Mouse (Mus musculus): ENCODE data around the gene Lysmd4. TPM values are rescaled to one million over a fixed set of nuclear protein-coding genes. Genes with fewer than 3 reads are reported as not detected.
A peak's percentile ranks its signal among the peaks of the same experiment; 100 is the strongest.

Lysmd4 gene
- 33.4 and 37.8 TPM in 2 replicates for polyA plus RNA-seq (2015; fragmentation: Nextera tagmentation; extraction: Ambion mirVana)

GRCm38 (mm10) chr7:67222220-67222862 lies at the start of gene Lysmd4:
Lysmd4 (plus strand) TSS chr7:67222544.
- WGBS = 3% methylated on average over 31 of the region's 31 CpGs
- Histone ChIP-seq H3K27ac (ENCODE audit: low read length) (peak within 1 kb of the TSS; percentile 71), H3K36me3 (ENCODE audit: control insufficient read depth, insufficient read depth, low read length) (0 out of 2 replicates have a peak, but pooled peaks cover 6% of the 10 kb centered on the region)

DNA sequence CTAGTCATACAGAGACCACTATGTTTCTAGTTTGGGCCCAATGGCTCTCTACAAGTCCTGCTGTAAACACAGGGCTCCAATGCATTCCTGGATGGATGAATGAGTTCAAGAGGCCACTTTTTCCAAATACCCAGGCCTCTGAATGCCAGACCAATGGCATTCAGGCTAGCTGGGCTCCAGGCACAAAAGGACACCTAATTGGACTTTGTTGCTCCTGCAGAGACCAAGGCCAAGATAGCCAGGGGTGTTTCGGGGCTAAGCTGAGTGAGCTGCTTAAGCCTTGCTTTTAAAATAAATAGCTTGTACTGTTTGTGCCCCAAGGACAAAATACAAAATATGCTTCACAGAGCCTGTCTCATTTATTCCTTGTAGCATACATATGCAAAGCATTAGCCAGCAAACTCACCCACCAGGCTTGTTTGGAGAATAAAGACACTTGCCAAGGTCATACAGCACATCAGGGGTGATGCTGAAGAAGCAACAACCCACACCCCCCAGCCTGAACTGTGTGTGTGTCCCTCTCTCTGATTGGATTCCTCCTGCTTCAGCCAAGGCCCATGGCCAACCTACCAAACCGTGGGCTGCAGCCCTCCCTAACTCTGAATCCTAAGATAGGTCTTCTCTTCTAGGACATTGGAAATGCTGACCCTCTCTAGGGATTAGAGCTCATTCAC lies 48.7 kb upstream of the Lysmd4 start:
- H3K4me2 ChIP-seq (ENCODE audit: low read length) = no peak overlapping the region
- WGBS = 53% methylated on average over 2 of the region's 2 CpGs
- H3K4me1 ChIP-seq (ENCODE audit: control insufficient read depth, insufficient read depth, low read length) = peaks cover 3% of the 10 kb centered on the region; the same call in 1 of the 2 replicates
- H3K27ac ChIP-seq (ENCODE audit: low read length) = no peak overlapping the region
- no peak overlapping the region for H3K4me3 ChIP-seq (ENCODE audit: low read depth, low read length)
- H3K36me3 ChIP-seq (ENCODE audit: control insufficient read depth, insufficient read depth, low read length) = no peaks in the 10 kb centered on the region
- no peak overlapping the region for H3K9ac ChIP-seq (ENCODE audit: low read depth, low read length)
- H3K27me3 ChIP-seq (ENCODE audit: control insufficient read depth, insufficient read depth, low read depth, low read length) = no peaks in the 10 kb centered on the region
- H3K9me3 ChIP-seq (replicated peaks; ENCODE audit: control insufficient read depth, low read length, poor library complexity, severe bottlenecking) = no peaks in the 10 kb centered on the region
- ATAC-seq = no peak

More at GRCm38 (mm10) chr7:67222220-67222862, at the start of gene Lysmd4:
- H3K9ac ChIP-seq (ENCODE audit: low read depth, low read length) = peak within 1 kb of the TSS; percentile 75
- no peaks in the 10 kb centered on the region for H3K9me3 ChIP-seq (replicated peaks; ENCODE audit: control insufficient read depth, low read length, poor library complexity, severe bottlenecking)
- H3K4me2 ChIP-seq (ENCODE audit: low read length) = peak within 1 kb of the TSS; percentile 89
- peak within 1 kb of the TSS; percentile 51 for H3K4me3 ChIP-seq (ENCODE audit: low read depth, low read length)
- ATAC-seq = peak; percentile 97
- peaks cover 12% of the 10 kb centered on the region for H3K4me1 ChIP-seq (ENCODE audit: control insufficient read depth, insufficient read depth, low read length)
- no peaks in the 10 kb centered on the region for H3K27me3 ChIP-seq (ENCODE audit: control insufficient read depth, insufficient read depth, low read depth, low read length)

DNA sequence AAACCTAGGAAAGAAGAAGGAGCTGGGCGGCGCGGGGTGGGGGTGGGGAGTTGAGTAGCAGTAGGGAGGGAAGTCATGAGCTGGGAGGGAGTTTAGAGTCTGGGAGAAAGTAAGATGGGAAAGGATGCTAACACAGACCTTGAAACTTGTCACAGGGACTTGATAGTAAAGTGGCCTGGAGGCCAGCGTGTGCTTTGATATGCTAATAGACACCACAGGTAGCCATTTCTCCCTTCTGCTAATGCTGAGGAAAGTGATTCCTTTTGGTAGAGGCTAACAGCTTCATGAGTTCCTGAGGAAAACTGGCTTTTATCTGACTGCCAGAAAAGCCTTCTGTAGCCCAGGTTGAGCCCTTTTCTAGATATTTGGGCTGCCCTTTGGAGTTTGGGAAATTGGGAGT lies 38.6 kb upstream of the Lysmd4 start:
- no peaks in the 10 kb centered on the region for H3K9me3 ChIP-seq (replicated peaks; ENCODE audit: control insufficient read depth, low read length, poor library complexity, severe bottlenecking)
- H3K4me1 ChIP-seq (ENCODE audit: control insufficient read depth, insufficient read depth, low read length) = peaks cover 6% of the 10 kb centered on the region
- H3K27me3 ChIP-seq (ENCODE audit: control insufficient read depth, insufficient read depth, low read depth, low read length) = no peaks in the 10 kb centered on the region
- H3K36me3 ChIP-seq (ENCODE audit: control insufficient read depth, insufficient read depth, low read length) = no peaks in the 10 kb centered on the region
- no peak for ATAC-seq
- no peak overlapping the region for H3K4me2 ChIP-seq (ENCODE audit: low read length)
- no peak overlapping the region for H3K27ac ChIP-seq (ENCODE audit: low read length)
- 7% methylated on average over 4 of the region's 4 CpGs for WGBS
- no peak overlapping the region for H3K4me3 ChIP-seq (ENCODE audit: low read depth, low read length)
- H3K9ac ChIP-seq (ENCODE audit: low read depth, low read length) = no peak overlapping the region

DNA sequence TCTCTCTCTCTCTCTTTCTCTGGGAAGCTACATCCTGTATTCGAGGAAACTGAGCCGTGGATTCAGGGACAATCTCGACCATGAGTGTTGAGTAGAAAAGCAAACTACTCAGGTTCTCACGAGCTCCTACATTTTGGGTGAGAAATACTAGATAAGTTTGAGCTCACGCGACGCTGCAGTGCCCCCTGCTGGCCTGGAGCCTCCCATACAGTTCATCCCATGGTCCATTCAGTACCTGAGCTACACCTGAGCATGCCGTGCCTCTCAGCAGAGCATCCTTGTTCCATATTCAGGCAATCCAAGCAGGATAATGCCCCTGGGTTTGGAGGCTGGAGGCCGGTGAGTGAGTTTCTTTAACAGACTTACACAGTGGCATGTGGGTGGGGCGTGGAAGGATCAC lies 22.9 kb upstream of the Lysmd4 start:
- ATAC-seq = peak; percentile 75
- Histone ChIP-seq H3K9ac (ENCODE audit: low read depth, low read length) (no peak overlapping the region), H3K4me2 (ENCODE audit: low read length) (no peak overlapping the region), H3K4me3 (ENCODE audit: low read depth, low read length) (no peak overlapping the region), H3K27ac (ENCODE audit: low read length) (no peak overlapping the region), H3K27me3 (ENCODE audit: control insufficient read depth, insufficient read depth, low read depth, low read length) (no peaks in the 10 kb centered on the region), H3K9me3 (replicated peaks; ENCODE audit: control insufficient read depth, low read length, poor library complexity, severe bottlenecking) (no peaks in the 10 kb centered on the region), H3K36me3 (ENCODE audit: control insufficient read depth, insufficient read depth, low read length) (no peaks in the 10 kb centered on the region), H3K4me1 (ENCODE audit: control insufficient read depth, insufficient read depth, low read length) (no peaks in the 10 kb centered on the region)
- WGBS = 19% methylated on average over 10 of the region's 10 CpGs

DNA sequence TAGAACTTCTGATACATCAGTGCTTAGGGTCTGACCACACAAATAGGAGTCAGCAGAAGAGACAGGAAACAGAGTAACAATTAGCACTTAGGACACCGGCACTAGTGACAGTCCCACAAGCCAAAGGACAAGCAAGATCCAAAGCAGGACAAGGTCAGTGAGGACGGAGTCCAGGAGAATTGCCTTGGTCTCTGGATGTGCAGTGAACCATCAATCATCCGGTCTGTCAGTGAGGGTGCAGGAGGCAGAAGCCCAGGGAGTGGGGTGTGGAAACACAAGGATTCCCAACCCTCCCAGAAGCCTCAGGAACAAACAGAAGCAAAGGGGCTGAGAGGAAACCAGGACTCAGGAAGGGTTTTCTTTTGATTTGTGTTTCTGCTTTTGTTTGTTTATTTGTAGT lies 18.7 kb upstream of the Lysmd4 start:
- H3K9ac ChIP-seq (ENCODE audit: low read depth, low read length) = no peak overlapping the region
- 88% methylated on average over 3 of the region's 3 CpGs for WGBS
- ATAC-seq = no peak

DNA sequence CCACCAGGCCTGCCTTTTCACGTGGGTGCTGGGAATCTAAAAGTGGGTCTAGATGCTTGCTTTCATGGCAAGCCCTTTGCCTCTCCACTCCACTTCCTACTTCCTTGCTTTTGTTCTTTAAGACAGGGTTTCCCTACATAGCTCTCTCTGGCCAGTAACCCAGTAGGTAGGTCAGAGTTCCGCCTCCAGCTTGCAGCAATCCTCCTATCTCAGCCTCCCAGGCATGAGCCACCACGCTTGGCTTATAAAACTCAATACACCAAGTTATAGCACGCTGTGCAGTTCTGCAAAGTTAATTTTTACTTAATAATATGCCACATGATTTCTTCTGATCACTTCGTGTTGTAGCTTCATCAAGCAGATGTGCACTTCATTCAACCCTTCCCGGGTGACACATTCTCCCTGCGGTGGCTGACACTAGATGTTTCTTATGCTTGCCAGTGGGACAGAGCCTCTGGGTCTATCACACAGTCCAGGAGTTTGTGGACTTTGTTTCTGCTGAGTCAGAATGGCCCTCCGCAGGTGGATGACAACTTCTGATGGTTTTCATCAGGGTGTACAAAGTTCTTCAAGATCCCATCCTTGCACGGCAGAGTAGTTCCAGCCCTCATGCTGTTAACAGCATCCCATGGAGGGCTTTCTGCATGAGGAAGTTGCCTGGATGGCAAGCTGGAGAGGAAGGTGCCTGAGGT lies 16.5 kb upstream of the Lysmd4 start:
- no peaks in the 10 kb centered on the region for H3K27me3 ChIP-seq (ENCODE audit: control insufficient read depth, insufficient read depth, low read depth, low read length)
- 92% methylated on average over 9 of the region's 9 CpGs for WGBS
- H3K4me1 ChIP-seq (ENCODE audit: control insufficient read depth, insufficient read depth, low read length) = 0 out of 2 replicates have a peak, but pooled peaks cover 2% of the 10 kb centered on the region
- no peak overlapping the region for H3K9ac ChIP-seq (ENCODE audit: low read depth, low read length)
- no peak overlapping the region for H3K4me3 ChIP-seq (ENCODE audit: low read depth, low read length)
- H3K27ac ChIP-seq (ENCODE audit: low read length) = no peak overlapping the region
- no peak for ATAC-seq
- no peaks in the 10 kb centered on the region for H3K9me3 ChIP-seq (replicated peaks; ENCODE audit: control insufficient read depth, low read length, poor library complexity, severe bottlenecking)
- no peaks in the 10 kb centered on the region for H3K36me3 ChIP-seq (ENCODE audit: control insufficient read depth, insufficient read depth, low read length)
- no peak overlapping the region for H3K4me2 ChIP-seq (ENCODE audit: low read length)

More for the DNA sequence above, 18.7 kb upstream of the Lysmd4 start:
- Histone ChIP-seq H3K4me2 (ENCODE audit: low read length) (no peak overlapping the region), H3K36me3 (ENCODE audit: control insufficient read depth, insufficient read depth, low read length) (no peaks in the 10 kb centered on the region), H3K4me3 (ENCODE audit: low read depth, low read length) (no peak overlapping the region), H3K27me3 (ENCODE audit: control insufficient read depth, insufficient read depth, low read depth, low read length) (no peaks in the 10 kb centered on the region), H3K9me3 (replicated peaks; ENCODE audit: control insufficient read depth, low read length, poor library complexity, severe bottlenecking) (no peaks in the 10 kb centered on the region), H3K4me1 (ENCODE audit: control insufficient read depth, insufficient read depth, low read length) (0 out of 2 replicates have a peak, but pooled peaks cover 2% of the 10 kb centered on the region), H3K27ac (ENCODE audit: low read length) (no peak overlapping the region)

GRCm38 (mm10) chr7:67206496-67206895 lies 15.8 kb upstream of the Lysmd4 start:
- Histone ChIP-seq H3K4me1 (ENCODE audit: control insufficient read depth, insufficient read depth, low read length) (0 out of 2 replicates have a peak, but pooled peaks cover 2% of the 10 kb centered on the region), H3K27me3 (ENCODE audit: control insufficient read depth, insufficient read depth, low read depth, low read length) (no peaks in the 10 kb centered on the region), H3K27ac (ENCODE audit: low read length) (no peak overlapping the region), H3K4me3 (ENCODE audit: low read depth, low read length) (no peak overlapping the region), H3K9me3 (replicated peaks; ENCODE audit: control insufficient read depth, low read length, poor library complexity, severe bottlenecking) (no peaks in the 10 kb centered on the region), H3K9ac (ENCODE audit: low read depth, low read length) (no peak overlapping the region), H3K36me3 (ENCODE audit: control insufficient read depth, insufficient read depth, low read length) (no peaks in the 10 kb centered on the region), H3K4me2 (ENCODE audit: low read length) (no peak overlapping the region)
- 0 out of 2 replicates have a peak, but pooled peaks have one; percentile 42 for ATAC-seq
- 84% methylated on average over 10 of the region's 10 CpGs for WGBS

DNA sequence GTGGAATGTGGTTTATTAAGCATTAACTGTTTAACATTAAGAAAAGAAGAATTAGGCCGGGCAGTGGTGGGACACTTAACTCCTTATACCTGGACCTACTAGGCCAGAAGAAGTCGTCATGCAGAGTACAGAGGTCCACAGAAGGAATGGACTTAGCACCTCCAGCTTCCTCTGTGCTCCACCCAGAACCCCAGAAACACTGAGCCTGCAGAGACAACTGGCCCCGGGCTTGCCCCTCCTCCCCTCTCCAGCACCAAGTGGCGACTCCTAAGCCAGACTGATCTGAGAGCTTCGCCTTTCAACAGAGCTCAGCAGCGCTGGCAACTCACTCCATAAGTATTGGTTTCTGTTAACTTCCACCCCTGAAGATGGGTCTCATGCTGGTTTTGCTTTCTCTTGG lies 14.6 kb upstream of the Lysmd4 start:
- Histone ChIP-seq H3K4me1 (ENCODE audit: control insufficient read depth, insufficient read depth, low read length) (0 out of 2 replicates have a peak, but pooled peaks cover 2% of the 10 kb centered on the region), H3K27me3 (ENCODE audit: control insufficient read depth, insufficient read depth, low read depth, low read length) (no peaks in the 10 kb centered on the region), H3K9me3 (replicated peaks; ENCODE audit: control insufficient read depth, low read length, poor library complexity, severe bottlenecking) (no peaks in the 10 kb centered on the region), H3K4me2 (ENCODE audit: low read length) (no peak overlapping the region), H3K27ac (ENCODE audit: low read length) (no peak overlapping the region), H3K9ac (ENCODE audit: low read depth, low read length) (no peak overlapping the region), H3K4me3 (ENCODE audit: low read depth, low read length) (no peak overlapping the region), H3K36me3 (ENCODE audit: control insufficient read depth, insufficient read depth, low read length) (no peaks in the 10 kb centered on the region)
- no peak for ATAC-seq
- WGBS = 50% methylated on average over 6 of the region's 6 CpGs

Measured in midbrain, embryonic 16.5 days (tissue).